Mouse (Mus musculus) CH12.LX (cell line): ENCODE results near the gene Thsd1. TPM values are rescaled to one million over a fixed set of nuclear protein-coding genes. Genes with fewer than 3 reads are reported as not detected.

Experiments used
- DNase-seq: peaks from one replicate; pipeline ENCODE4 v3.0.0-alpha.2; 2013; ENCODE audit errors: extremely low read depth
- H3K27ac ChIP-seq: 2 replicates; pipeline ENCODE4 v1.5.1; 2012; ENCODE audit warnings: low read depth, mild to moderate bottlenecking, control low read depth, moderate library complexity; ENCODE audit not compliant: insufficient read depth
- H3K27me3 ChIP-seq: replicated peaks from 2 replicates; pipeline ENCODE3; 2012; ENCODE audit warnings: inconsistent platforms
- H3K36me3 ChIP-seq, 2 experiments: replicated peaks in 1 of 2; 2 replicates each; pipeline versions ENCODE3 to v1.6.1; 2012; ENCODE audit warnings: inconsistent platforms in 1 of 2, low read length in 1 of 2, mild to moderate bottlenecking in 1 of 2, mixed read lengths in 1 of 2, moderate library complexity in 1 of 2; ENCODE audit not compliant: control insufficient read depth in 1 of 2, insufficient read depth in 1 of 2
- H3K4me1 ChIP-seq, 2 experiments: 2 replicates each; pipeline ENCODE4 v1.6.1; 2012; ENCODE audit warnings: inconsistent platforms in 1 of 2, moderate library complexity in 1 of 2; ENCODE audit not compliant: insufficient read depth in 2 of 2, control insufficient read depth in 1 of 2
- H3K4me2 ChIP-seq: 2 replicates; pipeline ENCODE4 v1.6.1; 2012; ENCODE audit warnings: low read depth, mild to moderate bottlenecking, control low read depth; ENCODE audit not compliant: poor library complexity, insufficient read depth, severe bottlenecking
- H3K4me3 ChIP-seq, 3 experiments: fragments of 150-350 bp in 1 of 3; sonication (generic) in 1 of 3; replicated peaks in 1 of 3; 2 replicates each; pipeline versions ENCODE3 to v1.5.1; 2011 to 2012; ENCODE audit warnings: low read depth in 2 of 3, low read length in 2 of 3, mild to moderate bottlenecking in 2 of 3, moderate library complexity in 2 of 3, control low read depth in 1 of 3, improper control_type of control experiment in 1 of 3, inconsistent platforms in 1 of 3, mixed read lengths in 1 of 3; ENCODE audit not compliant: poor library complexity in 1 of 3
- H3K79me2 ChIP-seq: replicated peaks from 2 replicates; pipeline ENCODE4 v1.6.1; 2012; ENCODE audit warnings: mild to moderate bottlenecking, moderate library complexity; ENCODE audit not compliant: control insufficient read depth, poor library complexity, insufficient read depth, severe bottlenecking; ENCODE audit errors: extremely low read depth
- H3K9ac ChIP-seq: 2 replicates; pipeline ENCODE4 v1.6.1; 2012; ENCODE audit warnings: low read depth, mild to moderate bottlenecking, control low read depth, moderate library complexity; ENCODE audit not compliant: insufficient read depth
- H3K9me3 ChIP-seq: replicated peaks from 2 replicates; pipeline ENCODE3; 2012; ENCODE audit warnings: low read length, inconsistent platforms, mixed read lengths
- BHLHE40 ChIP-seq: IDR thresholded peaks from 2 replicates; pipeline ENCODE4 v1.6.1; 2011; ENCODE audit warnings: mild to moderate bottlenecking, low read depth, low read length, improper control_type of control experiment
- CHD1 ChIP-seq: IDR thresholded peaks from 2 replicates; pipeline ENCODE4 v1.6.1; 2012; ENCODE audit warnings: low read depth, low read length, improper control_type of control experiment, inconsistent platforms
- CHD2 ChIP-seq: IDR thresholded peaks from 2 replicates; pipeline ENCODE4 v1.6.1; 2011; ENCODE audit warnings: low read length, improper control_type of control experiment
- CTCF ChIP-seq, 2 experiments: IDR thresholded peaks in 1 of 2; conservative IDR thresholded peaks in 1 of 2; 2 replicates each; pipeline ENCODE4 v1.5.1; 2011 to 2012; ENCODE audit warnings: low read depth in 2 of 2, low read length in 2 of 2, improper control_type of control experiment in 1 of 2, inconsistent platforms in 1 of 2, mild to moderate bottlenecking in 1 of 2, moderate library complexity in 1 of 2
- E2F4 ChIP-seq: IDR thresholded peaks from 2 replicates; pipeline ENCODE4 v1.6.1; 2011; ENCODE audit warnings: low read depth, low read length, improper control_type of control experiment; ENCODE audit not compliant: insufficient replicate concordance
- ELF1 ChIP-seq: IDR thresholded peaks from 2 replicates; pipeline ENCODE4 v1.6.1; 2014; ENCODE audit warnings: low read depth, mild to moderate bottlenecking, inconsistent platforms, low read length, improper control_type of control experiment
- EP300 ChIP-seq: IDR thresholded peaks from 2 replicates; pipeline ENCODE4 v1.6.1; 2011; ENCODE audit warnings: low read length, improper control_type of control experiment
- ETS1 ChIP-seq: conservative IDR thresholded peaks from 2 replicates; pipeline ENCODE4 v1.6.1; 2012; ENCODE audit warnings: low read depth, mild to moderate bottlenecking, inconsistent platforms, low read length, improper control_type of control experiment, moderate library complexity
- GABPA ChIP-seq: IDR thresholded peaks from 2 replicates; pipeline ENCODE4 v1.6.1; 2012; ENCODE audit warnings: low read depth, low read length, improper control_type of control experiment, inconsistent platforms; ENCODE audit not compliant: insufficient replicate concordance
- HCFC1 ChIP-seq: IDR thresholded peaks from 2 replicates; pipeline ENCODE4 v1.6.1; 2012; ENCODE audit warnings: low read depth, mild to moderate bottlenecking, inconsistent platforms, low read length, improper control_type of control experiment
- IRF4 ChIP-seq: IDR thresholded peaks from 2 replicates; pipeline ENCODE4 v1.6.1; 2014; ENCODE audit warnings: low read depth, mild to moderate bottlenecking, inconsistent platforms, low read length, improper control_type of control experiment
- JUN ChIP-seq: IDR thresholded peaks from 2 replicates; pipeline ENCODE4 v1.6.1; 2011; ENCODE audit warnings: low read depth, mild to moderate bottlenecking, low read length, improper control_type of control experiment, moderate library complexity; ENCODE audit not compliant: insufficient read depth
- JUND ChIP-seq: conservative IDR thresholded peaks from 2 replicates; pipeline ENCODE4 v1.6.1; 2011; ENCODE audit warnings: low read depth, low read length, improper control_type of control experiment
- KAT2A ChIP-seq: IDR thresholded peaks from 2 replicates; pipeline ENCODE4 v1.6.1; 2012; ENCODE audit warnings: low read length, improper control_type of control experiment, inconsistent platforms; ENCODE audit not compliant: insufficient replicate concordance
- MAFK ChIP-seq: IDR thresholded peaks from 2 replicates; pipeline ENCODE4 v1.6.1; 2011; ENCODE audit warnings: low read length, improper control_type of control experiment; ENCODE audit not compliant: insufficient replicate concordance
- MAX ChIP-seq: IDR thresholded peaks from 2 replicates; pipeline ENCODE4 v1.6.1; 2011; ENCODE audit warnings: low read length, improper control_type of control experiment
- MAZ ChIP-seq: IDR thresholded peaks from 2 replicates; pipeline ENCODE4 v1.6.1; 2012; ENCODE audit warnings: low read depth, mild to moderate bottlenecking, inconsistent platforms, low read length, improper control_type of control experiment, moderate library complexity
- MEF2A ChIP-seq: IDR thresholded peaks from 2 replicates; pipeline ENCODE4 v1.6.1; 2014; ENCODE audit warnings: low read depth, mild to moderate bottlenecking, inconsistent platforms, low read length, improper control_type of control experiment, borderline replicate concordance
- MXI1 ChIP-seq: IDR thresholded peaks from 2 replicates; pipeline ENCODE4 v1.6.1; 2011; ENCODE audit warnings: mild to moderate bottlenecking, low read depth, low read length, improper control_type of control experiment
- MYC ChIP-seq: IDR thresholded peaks from 2 replicates; pipeline ENCODE4 v1.6.1; 2011; ENCODE audit warnings: low read depth, mild to moderate bottlenecking, improper control_type of control experiment, low read length
- NELFE ChIP-seq: IDR thresholded peaks from 2 replicates; pipeline ENCODE4 v1.6.1; 2011; ENCODE audit warnings: low read depth, low read length, improper control_type of control experiment
- NRF1 ChIP-seq: IDR thresholded peaks from 2 replicates; pipeline ENCODE4 v1.6.1; 2014; ENCODE audit warnings: low read depth, mild to moderate bottlenecking, inconsistent platforms, low read length, improper control_type of control experiment, moderate library complexity
- PAX5 ChIP-seq: IDR thresholded peaks from 2 replicates; pipeline ENCODE4 v1.6.1; 2012; ENCODE audit warnings: low read length, inconsistent platforms, mixed read lengths
- POLR2A ChIP-seq: IDR thresholded peaks from 2 replicates; pipeline ENCODE4 v1.6.1; 2011; ENCODE audit warnings: low read depth, mild to moderate bottlenecking, improper control_type of control experiment, low read length
- POLR2AphosphoS2 ChIP-seq: IDR thresholded peaks from 2 replicates; pipeline ENCODE4 v1.6.1; 2011; ENCODE audit warnings: low read depth, low read length, improper control_type of control experiment
- RAD21 ChIP-seq: IDR thresholded peaks from 2 replicates; pipeline ENCODE4 v1.6.1; 2011; ENCODE audit warnings: low read depth, mild to moderate bottlenecking, low read length, improper control_type of control experiment, moderate library complexity
- RCOR1 ChIP-seq: conservative IDR thresholded peaks from 2 replicates; pipeline ENCODE4 v1.6.1; 2012; ENCODE audit warnings: low read depth, mild to moderate bottlenecking, inconsistent platforms, low read length, improper control_type of control experiment
- SIN3A ChIP-seq: IDR thresholded peaks from 2 replicates; pipeline ENCODE4 v1.6.1; 2012; ENCODE audit warnings: low read length, improper control_type of control experiment, inconsistent platforms
- SMC3 ChIP-seq: IDR thresholded peaks from 2 replicates; pipeline ENCODE4 v1.6.1; 2011; ENCODE audit warnings: low read depth, low read length, improper control_type of control experiment
- TBP ChIP-seq: conservative IDR thresholded peaks from 2 replicates; pipeline ENCODE4 v1.6.1; 2011; ENCODE audit warnings: low read depth, low read length, improper control_type of control experiment
- TCF12 ChIP-seq: IDR thresholded peaks from 2 replicates; pipeline ENCODE4 v1.6.1; 2014; ENCODE audit warnings: low read depth, mild to moderate bottlenecking, inconsistent platforms, low read length, improper control_type of control experiment
- USF1 ChIP-seq: IDR thresholded peaks from 2 replicates; pipeline ENCODE4 v1.6.1; 2014; ENCODE audit warnings: low read depth, mild to moderate bottlenecking, inconsistent platforms, low read length, improper control_type of control experiment
- USF2 ChIP-seq: conservative IDR thresholded peaks from 2 replicates; pipeline ENCODE4 v1.6.1; 2011; ENCODE audit warnings: low read depth, low read length, improper control_type of control experiment
- ZC3H11A ChIP-seq: IDR thresholded peaks from 2 replicates; pipeline ENCODE4 v1.6.1; 2012; ENCODE audit warnings: low read depth, mild to moderate bottlenecking, inconsistent platforms, low read length, improper control_type of control experiment
- ZKSCAN1 ChIP-seq: IDR thresholded peaks from 2 replicates; pipeline ENCODE4 v1.6.1; 2012; ENCODE audit warnings: low read depth, inconsistent platforms, low read length, improper control_type of control experiment, borderline replicate concordance
- ZMIZ1 ChIP-seq: IDR thresholded peaks from 2 replicates; pipeline ENCODE4 v1.6.1; 2012; ENCODE audit warnings: low read depth, mild to moderate bottlenecking, inconsistent platforms, low read length, improper control_type of control experiment
- ZNF384 ChIP-seq: IDR thresholded peaks from 2 replicates; pipeline ENCODE4 v1.6.1; 2012; ENCODE audit warnings: low read depth, low read length, improper control_type of control experiment, inconsistent platforms
- dilution Hi-C: fragments of 300-500 bp; cut with MboI; formaldehyde crosslinking; loops from 2 replicates; pipeline ENCODE4 v1.14.3; 2020; ENCODE audit warnings: low sequenced_read_pairs; ENCODE audit not compliant: extremely low pct_unique_long_range_greater_than_20kb, extremely low pct_ligation_motif_present
- in situ Hi-C: fragments of 300-500 bp; cut with MboI; formaldehyde crosslinking; loops from 3 replicates; pipeline ENCODE4 v1.14.3; 2019; ENCODE audit warnings: low sequenced_read_pairs, low pct_ligation_motif_present, low pct_unique_long_range_greater_than_20kb, mixed read lengths
- polyA plus RNA-seq: library from polyadenylated mRNA; unstranded; fragments of >175 nt; gene quantifications from 2 replicates; pipeline ENCODE4 v1.2.1, GENCODE M21; 2012; ENCODE audit warnings: low read depth; ENCODE audit not compliant: insufficient read length
- total RNA-seq, 2 experiments: library from RNA; depleted of rRNA; stranded (reverse); fragments of 300-350 nt in 1 of 2; fragments of >200 nt in 1 of 2; gene quantifications; 2 replicates each; pipeline ENCODE4 v1.2.3; 2012 to 2014

The Thsd1 gene
- total and polyA plus RNA-seq, 3 experiments: 0.12 to 0.83 (median 0.30) TPM

GRCm38 (mm10) chr8:22185431-22186397 lies 41.4 kb upstream of the Thsd1 start, which contains the start of gene Ckap2:
Gene Ckap2 (minus strand): TSS chr8:22185819.
- Histone ChIP-seq H3K4me2 (peak within 1 kb of the TSS; percentile 98), H3K79me2 (peaks cover 10% of the 10 kb centered on the region; the same call in 1 of the 2 replicates), H3K27ac (0 out of 2 replicates have a peak within 1 kb of the TSS, but pooled peaks have one; percentile 27), H3K4me3 (peak within 1 kb of the TSS; percentile 76 to 80 (median 77)), H3K9me3 (no peaks in the 10 kb centered on the region), H3K27me3 (peaks cover 32% of the 10 kb centered on the region), H3K4me1 (peaks cover 3 to 11% of the 10 kb centered on the region in 2 experiments; a peak in 3 of 4 replicates), H3K9ac (peak within 1 kb of the TSS; percentile 75), H3K36me3 (peaks cover 0 to 11% of the 10 kb centered on the region in 2 experiments)
- in situ Hi-C loops: no loop called here
- peak; percentile 86 for DNase-seq
- dilution Hi-C loops: no loop called here
- TF ChIP-seq MYC (peak; percentile 11; the same call in 1 of the 2 replicates), POLR2A (peak; percentile 91), ZC3H11A (no peak), JUND (no peak), BHLHE40 (no peak), MAFK (no peak), GABPA (no peak), TBP (no peak; the same call in none of the 2 replicates), CTCF (conservative IDR thresholded peaks at IDR 0.05 in 1 of 2, IDR thresholded peaks at IDR 0.05 in 1 of 2; ENCODE audit: low read depth in 2 of 2, low read length in 2 of 2) (no peak), RAD21 (no peak), EP300 (peak; percentile 25; the same call in 1 of the 2 replicates), USF2 (no peak), ZKSCAN1 (no peak), TCF12 (peak; percentile 73), IRF4 (0 out of 2 replicates have a peak, but pooled peaks have one; percentile 4), PAX5 (no peak), ZMIZ1 (peak; percentile 65; the same call in 1 of the 2 replicates), SIN3A (peak; percentile 61; the same call in 1 of the 2 replicates), ELF1 (peak; percentile 66), NRF1 (peak; percentile 88), MXI1 (peak; percentile 45; the same call in 1 of the 2 replicates), E2F4 (no peak), CHD2 (no peak), ETS1 (no peak), ZNF384 (peak; percentile 76), CHD1 (0 out of 2 replicates have a peak, but pooled peaks have one; percentile 37), RCOR1 (no peak), KAT2A (no peak), MAZ (no peak), SMC3 (no peak), JUN (no peak), POLR2AphosphoS2 (0 out of 2 replicates have a peak, but pooled peaks have one; percentile 44), MEF2A (no peak), MAX (no peak), NELFE (peak; percentile 89), USF1 (no peak), HCFC1 (no peak; the same call in 1 of the 2 replicates)
